Mouse (Mus musculus) hindbrain, embryonic 11.5 days (tissue): ENCODE results near the gene Sik2. TPM values are rescaled to one million over a fixed set of nuclear protein-coding genes. Genes with fewer than 3 reads are reported as not detected.
A peak's percentile ranks its signal among the peaks of the same experiment; 100 is the strongest.

ENCODE experiments used
- ATAC-seq: fragments of 200-750 bp; cut with Nextera tagmentation; 2 replicates; pipeline ENCODE4 v1.8.0; 2017; ENCODE audit warnings: mild to moderate bottlenecking, moderate TSS enrichment, moderate library complexity; ENCODE audit not compliant: low FRiP score
- DNase-seq: peaks from one replicate; pipeline ENCODE4 v3.0.0-alpha.2; 2015; ENCODE audit warnings: low spot score
- H3K27ac ChIP-seq: fragments of 300-500 bp; sonication (generic); 2 replicates; pipeline ENCODE4 v1.5.1; 2014; ENCODE audit warnings: mild to moderate bottlenecking, low read depth, low read length
- H3K27me3 ChIP-seq: fragments of 300-500 bp; sonication (generic); 2 replicates; pipeline ENCODE4 v1.6.1; 2014; ENCODE audit warnings: mild to moderate bottlenecking, low read length, moderate library complexity, mixed read lengths; ENCODE audit not compliant: control insufficient read depth, insufficient read depth
- H3K36me3 ChIP-seq: fragments of 300-500 bp; sonication (generic); 2 replicates; pipeline ENCODE4 v1.6.1; 2014; ENCODE audit warnings: mild to moderate bottlenecking, low read length, moderate library complexity, mixed read lengths; ENCODE audit not compliant: control insufficient read depth, insufficient read depth
- H3K4me1 ChIP-seq: fragments of 300-500 bp; sonication (generic); replicated peaks from 2 replicates; pipeline ENCODE4 v1.6.1; 2014; ENCODE audit warnings: low read length, mixed read lengths; ENCODE audit not compliant: control insufficient read depth, insufficient read depth
- H3K4me2 ChIP-seq: fragments of 300-500 bp; sonication (generic); replicated peaks from 2 replicates; pipeline ENCODE4 v1.6.1; 2014; ENCODE audit warnings: mild to moderate bottlenecking, low read depth, low read length
- H3K4me3 ChIP-seq: fragments of 300-500 bp; sonication (generic); 2 replicates; pipeline ENCODE4 v1.5.1; 2014; ENCODE audit warnings: low read depth, low read length
- H3K9ac ChIP-seq: fragments of 300-500 bp; sonication (generic); 2 replicates; pipeline ENCODE4 v1.6.1; 2014; ENCODE audit warnings: low read depth, low read length
- H3K9me3 ChIP-seq: fragments of 300-500 bp; sonication (generic); 2 replicates; pipeline ENCODE4 v1.6.1; 2016; ENCODE audit warnings: low read length; ENCODE audit not compliant: control insufficient read depth
- WGBS: fragments of 180-500 bp; shearing (Covaris S2); extraction: QIAGEN DNeasy Blood & Tissue Kit; methylation state at CpG from one replicate; pipeline ENCODE4 v1.1.7; 2014; 5-methylcytosine and 5-hydroxymethylcytosine counted together
- polyA plus RNA-seq: library from polyadenylated mRNA; unstranded; fragments of >200 nt; fragmentation: Nextera tagmentation; extraction: Ambion mirVana; gene quantifications from 2 replicates; pipeline ENCODE4 v1.2.1, GENCODE M21; 2014

Sik2 gene
- polyA plus RNA-seq, 1 experiment from 2014 or later = 15.0 TPM

DNA sequence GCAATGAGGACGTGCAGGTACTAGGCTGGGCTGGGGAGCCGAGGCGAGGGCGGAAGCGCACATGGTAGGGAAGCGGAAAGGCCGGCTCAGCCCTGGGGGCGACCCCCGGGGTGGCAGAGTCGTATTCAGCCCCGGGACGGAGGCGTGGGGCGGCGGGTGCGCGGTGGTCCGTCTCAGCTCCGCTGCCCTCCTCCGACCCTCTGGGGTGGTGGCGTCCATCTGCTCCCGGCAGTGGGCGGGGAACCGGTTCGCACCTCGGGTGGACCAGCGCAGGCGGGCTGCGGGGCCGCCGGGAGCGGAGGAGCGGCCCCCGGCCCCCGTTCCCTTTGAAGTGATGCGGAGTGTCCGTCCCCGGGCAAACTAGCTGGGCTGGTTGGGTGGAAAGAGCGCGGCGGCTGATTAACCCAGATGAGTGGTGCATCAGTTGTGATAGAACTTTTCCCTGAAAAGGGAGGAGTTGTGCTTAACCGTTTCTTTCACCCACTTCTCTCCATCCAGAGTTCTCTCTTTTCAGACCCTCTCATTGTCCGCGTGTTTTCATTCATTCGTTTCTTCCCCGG lies 151.7 kb downstream of the Sik2 start:
- Histone ChIP-seq H3K9ac (peak overlapping the region; percentile 75), H3K4me2 (peak overlapping the region; percentile 24), H3K36me3 (0 out of 2 replicates have a peak, but pooled peaks cover 3% of the 10 kb centered on the region), H3K9me3 (no peaks in the 10 kb centered on the region), H3K27me3 (no peaks in the 10 kb centered on the region), H3K4me3 (peak overlapping the region; percentile 93), H3K27ac (peak overlapping the region; percentile 75), H3K4me1 (no peaks in the 10 kb centered on the region)
- under 1% methylated on average over 45 of the region's 46 CpGs for WGBS
- no peak for DNase-seq
- peak; percentile 84 for ATAC-seq

GRCm38 (mm10) chr9:50856341-50857081 lies 152.4 kb downstream of the Sik2 start:
- 1% methylated on average over 44 of the region's 45 CpGs for WGBS
- peak overlapping the region; percentile 24 for H3K4me2 ChIP-seq

DNA sequence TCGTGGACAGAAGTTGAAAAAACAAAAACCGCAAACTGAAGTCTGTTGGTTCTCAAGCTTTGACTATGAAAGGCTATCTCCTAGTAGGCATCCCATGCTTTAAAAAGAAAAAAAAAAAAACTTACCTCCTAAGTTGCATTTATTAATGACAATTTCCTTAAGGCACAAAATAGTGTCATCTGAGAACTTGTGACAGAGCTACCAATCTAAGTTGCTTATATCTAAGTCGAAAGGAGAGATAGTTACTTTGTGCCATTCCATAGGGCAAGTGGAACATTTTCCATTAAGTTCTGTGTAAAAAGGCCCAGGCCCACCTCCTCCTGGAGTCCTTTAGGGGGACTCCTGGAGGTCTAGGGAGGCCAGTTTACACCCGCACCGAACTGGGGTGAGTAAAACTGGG lies 153.1 kb downstream of the Sik2 start:
- Histone ChIP-seq H3K4me2 (no peak overlapping the region), H3K36me3 (no peaks in the 10 kb centered on the region), H3K9ac (no peak overlapping the region), H3K27me3 (no peaks in the 10 kb centered on the region), H3K9me3 (no peaks in the 10 kb centered on the region), H3K4me1 (no peaks in the 10 kb centered on the region), H3K4me3 (no peak overlapping the region), H3K27ac (no peak overlapping the region)
- DNase-seq = no peak
- WGBS = 74% methylated on average over 5 of the region's 5 CpGs
- no peak for ATAC-seq

More at GRCm38 (mm10) chr9:50856341-50857081, 152.4 kb downstream of the Sik2 start:
- Histone ChIP-seq H3K4me1 (no peaks in the 10 kb centered on the region), H3K4me3 (peak overlapping the region; percentile 93), H3K36me3 (no peaks in the 10 kb centered on the region), H3K27ac (peak overlapping the region; percentile 75), H3K9me3 (no peaks in the 10 kb centered on the region), H3K9ac (peak overlapping the region; percentile 75), H3K27me3 (no peaks in the 10 kb centered on the region)
- DNase-seq (peak; percentile 95), ATAC-seq (peak; percentile 93)

DNA sequence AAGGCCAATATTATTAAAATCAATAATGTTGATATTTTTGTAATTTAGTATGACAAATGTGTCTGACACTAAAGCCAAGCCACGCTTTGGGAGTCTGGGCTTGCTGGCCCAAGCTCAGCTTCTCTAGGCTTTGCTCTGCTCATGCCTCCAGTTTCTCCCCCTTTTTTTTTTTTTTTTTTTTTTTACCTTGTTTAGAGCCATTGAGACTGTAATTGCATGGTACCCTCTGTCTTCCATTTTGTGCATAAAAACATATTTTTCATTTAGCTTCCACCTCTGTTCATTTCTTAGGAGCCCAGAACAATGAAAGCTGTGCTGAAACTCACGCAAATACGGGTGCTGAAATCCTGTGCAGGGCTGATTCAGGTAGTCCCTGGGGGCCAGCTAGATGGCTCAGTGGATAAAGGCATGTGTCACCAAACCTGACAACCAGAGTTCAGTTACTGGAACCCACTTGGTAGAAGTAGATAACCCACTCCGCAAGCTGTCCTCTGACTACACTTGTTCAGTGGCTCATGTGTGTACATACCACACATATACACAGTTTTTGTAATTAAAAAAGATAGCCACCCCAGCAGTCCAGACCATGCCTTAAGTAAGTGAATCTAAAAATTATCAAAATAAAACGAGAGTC lies 153.6 kb downstream of the Sik2 start:
- no peaks in the 10 kb centered on the region for H3K9me3 ChIP-seq
- H3K27me3 ChIP-seq = no peaks in the 10 kb centered on the region
- no peak for DNase-seq
- no peak overlapping the region for H3K9ac ChIP-seq
- H3K4me3 ChIP-seq = no peak overlapping the region
- ATAC-seq = no peak
- H3K4me1 ChIP-seq = no peaks in the 10 kb centered on the region
- H3K4me2 ChIP-seq = no peak overlapping the region
- H3K27ac ChIP-seq = no peak overlapping the region
- no peaks in the 10 kb centered on the region for H3K36me3 ChIP-seq
- WGBS = 88% methylated on average over 5 of the region's 5 CpGs

DNA sequence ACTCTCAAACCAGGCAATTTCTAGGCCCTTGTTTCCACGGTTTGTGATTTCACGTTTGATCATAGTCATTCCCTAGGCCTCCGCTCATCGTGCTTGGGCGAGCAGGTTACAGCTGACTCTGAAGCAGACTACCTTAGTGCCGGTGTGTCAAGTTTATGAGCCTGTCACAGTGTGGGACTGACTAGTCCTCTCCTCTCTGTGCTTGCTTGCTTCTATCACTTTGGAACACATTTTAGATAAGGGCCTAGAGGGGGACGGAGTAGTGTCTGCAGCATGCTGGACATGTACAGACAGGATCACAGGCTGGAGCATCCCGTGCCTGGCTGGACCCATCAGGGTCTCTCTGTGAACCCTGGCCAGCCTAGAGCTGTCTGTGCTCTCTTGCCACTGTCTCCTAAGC lies 154.5 kb downstream of the Sik2 start:
- H3K36me3 ChIP-seq = no peaks in the 10 kb centered on the region
- no peaks in the 10 kb centered on the region for H3K27me3 ChIP-seq
- WGBS = 64% methylated on average over 8 of the region's 8 CpGs
- H3K4me1 ChIP-seq = no peaks in the 10 kb centered on the region
- DNase-seq = no peak
- H3K9ac ChIP-seq = no peak overlapping the region
- no peak overlapping the region for H3K4me3 ChIP-seq
- no peak for ATAC-seq
- H3K27ac ChIP-seq = no peak overlapping the region
- no peaks in the 10 kb centered on the region for H3K9me3 ChIP-seq
- H3K4me2 ChIP-seq = no peak overlapping the region

DNA sequence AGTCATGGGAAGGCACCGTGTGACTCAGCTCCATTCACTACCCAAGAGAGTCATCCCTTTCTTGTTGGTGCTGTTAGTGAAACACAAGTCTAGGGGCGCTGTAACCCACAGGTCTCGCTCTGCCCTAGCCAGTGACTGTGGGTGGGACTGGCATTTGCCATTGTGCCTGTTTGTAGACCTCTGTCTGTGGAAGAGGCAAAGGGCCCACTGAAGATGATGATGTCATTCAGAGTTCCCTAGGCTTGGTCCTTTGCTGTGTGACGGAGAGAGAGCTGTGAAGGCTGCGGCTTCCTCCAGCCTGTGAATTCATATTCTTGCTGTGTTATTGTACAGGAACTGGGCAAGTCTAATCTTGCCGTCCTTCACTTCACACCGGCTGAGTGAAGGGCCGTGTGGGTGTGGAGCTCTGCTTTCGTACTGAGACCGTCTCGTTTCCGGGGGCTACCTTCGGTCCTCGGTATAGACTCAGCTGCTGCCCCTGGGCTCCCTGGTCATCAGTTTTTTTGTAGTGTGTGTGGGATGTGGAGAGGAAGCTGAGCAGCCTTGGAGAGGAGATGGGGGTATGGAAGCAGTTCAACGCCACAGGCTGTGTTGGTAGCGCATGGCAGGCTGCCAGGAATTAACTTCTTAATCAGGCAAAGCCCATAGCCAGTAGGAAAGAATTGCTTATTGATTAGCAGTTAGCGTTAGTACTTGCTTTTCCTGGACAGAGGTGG lies 156.1 kb downstream of the Sik2 start:
- ATAC-seq (no peak), DNase-seq (no peak)
- Histone ChIP-seq H3K9me3 (no peaks in the 10 kb centered on the region), H3K4me3 (no peak overlapping the region), H3K27me3 (no peaks in the 10 kb centered on the region), H3K4me2 (no peak overlapping the region), H3K9ac (no peak overlapping the region), H3K27ac (no peak overlapping the region), H3K4me1 (no peaks in the 10 kb centered on the region), H3K36me3 (no peaks in the 10 kb centered on the region)
- 84% methylated on average over 17 of the region's 17 CpGs for WGBS

GRCm38 (mm10) chr9:50850713-50851112 lies 158.2 kb downstream of the Sik2 start:
- H3K4me2 ChIP-seq = no peak overlapping the region
- no peak for DNase-seq
- no peak for ATAC-seq

GRCm38 (mm10) chr9:50850271-50850670 lies 158.6 kb downstream of the Sik2 start:
- Histone ChIP-seq H3K9ac (0 out of 2 replicates have a peak overlapping the region, but pooled peaks have one; percentile 7), H3K4me3 (no peak overlapping the region), H3K27ac (no peak overlapping the region), H3K36me3 (no peaks in the 10 kb centered on the region), H3K4me1 (no peaks in the 10 kb centered on the region), H3K9me3 (no peaks in the 10 kb centered on the region), H3K4me2 (no peak overlapping the region), H3K27me3 (no peaks in the 10 kb centered on the region)
- ATAC-seq (no peak), DNase-seq (no peak)
- 25% methylated on average over 11 of the region's 11 CpGs for WGBS

More at GRCm38 (mm10) chr9:50850713-50851112, 158.2 kb downstream of the Sik2 start:
- no peak overlapping the region for H3K9ac ChIP-seq
- H3K27me3 ChIP-seq = no peaks in the 10 kb centered on the region
- H3K9me3 ChIP-seq = no peaks in the 10 kb centered on the region
- no peak overlapping the region for H3K27ac ChIP-seq
- no peaks in the 10 kb centered on the region for H3K4me1 ChIP-seq
- WGBS = 67% methylated on average over 8 of the region's 8 CpGs
- H3K4me3 ChIP-seq = no peak overlapping the region
- H3K36me3 ChIP-seq = no peaks in the 10 kb centered on the region
